In the genomic region with DNA sequence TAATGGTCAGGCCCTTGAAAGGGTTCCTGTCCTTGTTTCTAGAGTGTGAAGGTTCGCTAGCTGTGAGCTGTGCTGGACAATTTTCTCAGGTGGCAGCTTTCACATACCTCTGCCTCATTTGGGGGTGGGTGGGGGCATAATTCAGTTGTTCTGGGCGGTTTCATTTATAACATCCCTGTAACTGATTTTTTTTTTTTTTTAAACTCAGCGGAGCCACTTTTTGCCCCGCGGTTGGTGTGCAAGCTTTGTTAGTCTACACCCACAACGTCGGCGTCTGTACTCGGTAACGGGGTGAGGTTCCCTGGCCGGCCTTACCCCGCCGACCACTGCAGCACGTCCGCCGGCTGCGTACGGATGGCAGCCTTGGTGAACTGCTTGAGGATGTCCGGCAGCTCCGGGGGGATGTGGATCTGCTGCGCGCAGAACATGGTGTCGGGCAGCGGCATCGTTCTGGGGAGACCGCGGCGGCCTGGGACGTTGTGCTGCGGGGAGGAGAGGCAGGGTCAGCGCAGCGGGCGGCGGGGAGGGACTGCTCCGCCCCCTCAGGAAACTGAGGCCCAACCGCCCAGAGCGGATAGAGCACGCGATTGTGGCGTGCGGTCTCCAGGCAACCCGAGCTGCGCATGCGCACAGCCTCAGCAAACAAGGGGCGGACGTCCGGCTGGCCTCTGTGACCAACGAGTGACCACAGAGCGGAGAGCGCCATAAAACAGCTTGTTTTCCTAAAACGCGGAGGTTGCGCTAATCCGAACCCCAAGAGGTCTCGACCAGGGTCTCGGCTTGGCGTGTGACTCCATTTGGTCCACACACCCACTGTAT, we compare ENCODE assay signal across 7 mouse cellular contexts. TPM values are rescaled to one million over a fixed set of nuclear protein-coding genes. Genes with fewer than 3 reads are reported as not detected.
DNase-seq lines count a peak whose midpoint lies in the region; ATAC-seq lines count a peak whose summit lies in the region.

A gene (minus strand): TSS at position 640 of the 819 bp plus-strand sequence.

- DNase-seq in adrenal gland, adult (ENCODE audit: inconsistent age in 2 of 2, low spot score in 1 of 2): peak; percentile 96 to 98
- DNase-seq in embryo, embryonic 10.5 days (ENCODE audit: low spot score): peak; percentile 97
- peak; percentile 91 for DNase-seq in gastrocnemius, postnatal 25 days
- peak; percentile 91 to 92 for DNase-seq in left cerebral cortex, postnatal 25 days (ENCODE audit: low spot score in 2 of 2)
- DNase-seq in midbrain, embryonic 10.5 days (ENCODE audit: low spot score): peak; percentile 96
- peak; percentile 88 for DNase-seq in right cerebral cortex, postnatal 4 days

- WGBS in intestine, embryonic 15.5 days: under 1% methylated on average over 57 of the region's 57 CpGs
- WGBS in midbrain, embryonic 10.5 days: under 1% methylated on average over 57 of the region's 57 CpGs

- H3K9me3 ChIP-seq in intestine, embryonic 15.5 days: no peaks in the 10 kb centered on the region
- H3K9me3 ChIP-seq in midbrain, embryonic 10.5 days (replicated peaks): no peaks in the 10 kb centered on the region

- intact Hi-C loops in left cerebral cortex, postnatal 25 days (cut with DNase I): loop anchor here (10.0 kb wide), 1 partner anchor 131 kb away; no protein-coding TSS in a partner anchor

- H3K27ac ChIP-seq in intestine, embryonic 15.5 days: peak within 1 kb of the TSS; percentile 86
- H3K27ac ChIP-seq in midbrain, embryonic 10.5 days (replicated peaks): peak within 1 kb of the TSS; percentile 86

- H3K9ac ChIP-seq in intestine, embryonic 15.5 days: peak within 1 kb of the TSS; percentile 68

- H3K4me3 ChIP-seq in intestine, embryonic 15.5 days (replicated peaks): peak within 1 kb of the TSS; percentile 65
- H3K4me3 ChIP-seq in midbrain, embryonic 10.5 days: peak within 1 kb of the TSS; percentile 69

- H3K27me3 ChIP-seq in intestine, embryonic 15.5 days (replicated peaks): no peaks in the 10 kb centered on the region
- peaks cover 7% of the 10 kb centered on the region for H3K27me3 ChIP-seq in midbrain, embryonic 10.5 days (ENCODE audit: low read depth, poor library complexity, severe bottlenecking)

- peak; percentile 96 for ATAC-seq in intestine, embryonic 15.5 days

- H3K36me3 ChIP-seq in intestine, embryonic 15.5 days: peaks cover 3% of the 10 kb centered on the region; the same call in 1 of the 2 replicates
- H3K36me3 ChIP-seq in midbrain, embryonic 10.5 days: peaks cover 17% of the 10 kb centered on the region

- H3K4me1 ChIP-seq in intestine, embryonic 15.5 days (replicated peaks): 0 out of 2 replicates have a peak, but pooled peaks cover 3% of the 10 kb centered on the region
- peaks cover 23% of the 10 kb centered on the region for H3K4me1 ChIP-seq in midbrain, embryonic 10.5 days

- H3K4me2 ChIP-seq in intestine, embryonic 15.5 days (replicated peaks): peak within 1 kb of the TSS; percentile 87

RNA-seq across cellular contexts. Expression of the gene that starts here (rescaled TPM):
- total RNA-seq in gastrocnemius, postnatal 25 days (2021): not detected
- polyA plus RNA-seq in intestine, embryonic 15.5 days (2015; fragmentation: Nextera tagmentation; extraction: Ambion mirVana): 2.0 and 2.3 TPM in 2 replicates
- 1 to 10 TPM in 1 of 2 experiments, under 1 TPM in 1; 0.82 to 2.1 TPM for total RNA-seq in left cerebral cortex, postnatal 25 days (2021)
- 3.0 and 3.4 TPM in 2 replicates for polyA plus RNA-seq in midbrain, embryonic 10.5 days (2016; fragmentation: Nextera tagmentation; extraction: Ambion mirVana)

Comparison
In these comparisons a context has a peak if more than half of its experiments do, and no peak if none do; other contexts are left out.
1. Peak in every context shown above with its lines: DNase-seq, ATAC-seq, H3K4me3 ChIP-seq and H3K27ac ChIP-seq.
2. Peak in DNase-seq in gastrocnemius, postnatal 25 days; RNA of the gene not detected or under 1 TPM.